Mouse (Mus musculus): ENCODE data around the gene Abhd17b. TPM values are rescaled to one million over a fixed set of nuclear protein-coding genes. Genes with fewer than 3 reads are reported as not detected.

Abhd17b gene
- polyA plus RNA-seq, 1 experiment from 2014 or later, result 26.0 TPM

- no peaks in the 10 kb centered on the region for H3K36me3 ChIP-seq (ENCODE audit: control insufficient read depth, insufficient read depth)
- H3K4me3 ChIP-seq (ENCODE audit: low read depth, low read length), result no peak overlapping the region
- 75% methylated on average over 4 of the region's 4 CpGs for WGBS
- no peak for TF ChIP-seq CTCF (IDR thresholded peaks at IDR 0.05; ENCODE audit: low read depth)
- no peaks in the 10 kb centered on the region for H3K9me3 ChIP-seq (ENCODE audit: control insufficient read depth)
- H3K4me1 ChIP-seq (replicated peaks; ENCODE audit: control insufficient read depth, insufficient read depth, low read length), result no peaks in the 10 kb centered on the region
- H3K9ac ChIP-seq (ENCODE audit: low read depth, low read length), result no peak overlapping the region
- no peaks in the 10 kb centered on the region for H3K27me3 ChIP-seq (replicated peaks; ENCODE audit: control insufficient read depth, insufficient read depth, low read length)
- no peak for ATAC-seq
- H3K4me2 ChIP-seq (replicated peaks; ENCODE audit: low read depth), result no peak overlapping the region
- no peak overlapping the region for H3K27ac ChIP-seq (ENCODE audit: low read depth, low read length)
Measured at GRCm38 (mm10) chr19:21663756-21664456, 10.9 kb downstream of the Abhd17b start.

- H3K27ac ChIP-seq (ENCODE audit: low read depth, low read length), result no peak overlapping the region; the same call in 1 of the 2 replicates
- WGBS, result 66% methylated on average over 4 of the region's 4 CpGs
- H3K27me3 ChIP-seq (replicated peaks; ENCODE audit: control insufficient read depth, insufficient read depth, low read length), result no peaks in the 10 kb centered on the region
- H3K9me3 ChIP-seq (ENCODE audit: control insufficient read depth), result no peaks in the 10 kb centered on the region
- no peak overlapping the region for H3K4me2 ChIP-seq (replicated peaks; ENCODE audit: low read depth)
- H3K36me3 ChIP-seq (ENCODE audit: control insufficient read depth, insufficient read depth), result no peaks in the 10 kb centered on the region
- H3K9ac ChIP-seq (ENCODE audit: low read depth, low read length), result no peak overlapping the region
- ATAC-seq, result peak; percentile 59
- TF ChIP-seq CTCF (IDR thresholded peaks at IDR 0.05; ENCODE audit: low read depth), result no peak
- 0 out of 2 replicates have a peak, but pooled peaks cover 2% of the 10 kb centered on the region for H3K4me1 ChIP-seq (replicated peaks; ENCODE audit: control insufficient read depth, insufficient read depth, low read length)
- no peak overlapping the region for H3K4me3 ChIP-seq (ENCODE audit: low read depth, low read length)
Measured at GRCm38 (mm10) chr19:21669650-21670049, 16.7 kb downstream of the Abhd17b start.

GRCm38 (mm10) chr19:21674354-21675096 lies 21.5 kb downstream of the Abhd17b start:
- no peak for TF ChIP-seq CTCF (IDR thresholded peaks at IDR 0.05; ENCODE audit: low read depth)
- Histone ChIP-seq H3K9me3 (ENCODE audit: control insufficient read depth) (no peaks in the 10 kb centered on the region), H3K4me2 (replicated peaks; ENCODE audit: low read depth) (no peak overlapping the region), H3K9ac (ENCODE audit: low read depth, low read length) (no peak overlapping the region), H3K27me3 (replicated peaks; ENCODE audit: control insufficient read depth, insufficient read depth, low read length) (no peaks in the 10 kb centered on the region), H3K4me1 (replicated peaks; ENCODE audit: control insufficient read depth, insufficient read depth, low read length) (0 out of 2 replicates have a peak, but pooled peaks cover 2% of the 10 kb centered on the region), H3K36me3 (ENCODE audit: control insufficient read depth, insufficient read depth) (peaks cover 5% of the 10 kb centered on the region), H3K4me3 (ENCODE audit: low read depth, low read length) (no peak overlapping the region), H3K27ac (ENCODE audit: low read depth, low read length) (no peak overlapping the region)
- 99% methylated on average over 17 of the region's 17 CpGs for WGBS
- no peak for ATAC-seq

GRCm38 (mm10) chr19:21680091-21680490 lies 27.1 kb downstream of the Abhd17b start:
- H3K4me1 ChIP-seq (replicated peaks; ENCODE audit: control insufficient read depth, insufficient read depth, low read length), result no peaks in the 10 kb centered on the region
- H3K9ac ChIP-seq (ENCODE audit: low read depth, low read length), result no peak overlapping the region
- 87% methylated on average over 3 of the region's 3 CpGs for WGBS
- H3K9me3 ChIP-seq (ENCODE audit: control insufficient read depth), result no peaks in the 10 kb centered on the region
- TF ChIP-seq CTCF (IDR thresholded peaks at IDR 0.05; ENCODE audit: low read depth), result no peak
- H3K4me3 ChIP-seq (ENCODE audit: low read depth, low read length), result no peak overlapping the region
- H3K4me2 ChIP-seq (replicated peaks; ENCODE audit: low read depth), result no peak overlapping the region
- H3K27ac ChIP-seq (ENCODE audit: low read depth, low read length), result no peak overlapping the region
- no peaks in the 10 kb centered on the region for H3K27me3 ChIP-seq (replicated peaks; ENCODE audit: control insufficient read depth, insufficient read depth, low read length)
- ATAC-seq, result no peak
- peaks cover 14% of the 10 kb centered on the region for H3K36me3 ChIP-seq (ENCODE audit: control insufficient read depth, insufficient read depth)

- H3K4me1 ChIP-seq (replicated peaks; ENCODE audit: control insufficient read depth, insufficient read depth, low read length), result no peaks in the 10 kb centered on the region
- no peak overlapping the region for H3K27ac ChIP-seq (ENCODE audit: low read depth, low read length)
- TF ChIP-seq CTCF (IDR thresholded peaks at IDR 0.05; ENCODE audit: low read depth), result no peak
- H3K4me2 ChIP-seq (replicated peaks; ENCODE audit: low read depth), result no peak overlapping the region
- H3K27me3 ChIP-seq (replicated peaks; ENCODE audit: control insufficient read depth, insufficient read depth, low read length), result no peaks in the 10 kb centered on the region
- H3K4me3 ChIP-seq (ENCODE audit: low read depth, low read length), result no peak overlapping the region
- WGBS, result 97% methylated on average over 10 of the region's 10 CpGs
- H3K9me3 ChIP-seq (ENCODE audit: control insufficient read depth), result no peaks in the 10 kb centered on the region
- H3K36me3 ChIP-seq (ENCODE audit: control insufficient read depth, insufficient read depth), result peaks cover 14% of the 10 kb centered on the region
- no peak for ATAC-seq
- H3K9ac ChIP-seq (ENCODE audit: low read depth, low read length), result no peak overlapping the region
Measured at GRCm38 (mm10) chr19:21680986-21681385, 28.0 kb downstream of the Abhd17b start.

GRCm38 (mm10) chr19:21713260-21714031 lies 60.5 kb downstream of the Abhd17b start:
- Histone ChIP-seq H3K36me3 (ENCODE audit: control insufficient read depth, insufficient read depth) (no peaks in the 10 kb centered on the region), H3K9ac (ENCODE audit: low read depth, low read length) (no peak overlapping the region), H3K4me3 (ENCODE audit: low read depth, low read length) (no peak overlapping the region), H3K27me3 (replicated peaks; ENCODE audit: control insufficient read depth, insufficient read depth, low read length) (no peaks in the 10 kb centered on the region), H3K27ac (ENCODE audit: low read depth, low read length) (no peak overlapping the region), H3K9me3 (ENCODE audit: control insufficient read depth) (no peaks in the 10 kb centered on the region), H3K4me1 (replicated peaks; ENCODE audit: control insufficient read depth, insufficient read depth, low read length) (no peaks in the 10 kb centered on the region), H3K4me2 (replicated peaks; ENCODE audit: low read depth) (no peak overlapping the region; the same call in 1 of the 2 replicates)
- TF ChIP-seq CTCF (IDR thresholded peaks at IDR 0.05; ENCODE audit: low read depth), result no peak
- no peak for ATAC-seq
- WGBS, result 73% methylated on average over 3 of the region's 3 CpGs

Data from intestine, postnatal 0 days (tissue).